Mouse (Mus musculus) gastrocnemius, adult 18-20 months (tissue): ENCODE measurements around the gene Inpp5a. TPM values are rescaled to one million over a fixed set of nuclear protein-coding genes. Genes with fewer than 3 reads are reported as not detected.

Experiments used
- DNase-seq: peaks from one replicate; pipeline ENCODE4 v3.0.0; 2021; ENCODE audit warnings: low spot score
- total RNA-seq, 2 experiments: library from RNA; stranded (reverse); gene quantifications; 2 replicates each; pipeline ENCODE4 v1.2.3; 2021

The Inpp5a gene
- total RNA-seq, 2 experiments from 2014 or later = 77.1 to 92.8 TPM

GRCm38 (mm10) chr7:139472865-139473549, 84.1 kb downstream of the Inpp5a start:
- DNase-seq = peak; percentile 90

GRCm38 (mm10) chr7:139475896-139476295, 87.0 kb downstream of the Inpp5a start:
- DNase-seq = peak; percentile 14

- DNase-seq = no peak
Observed at GRCm38 (mm10) chr7:139476700-139477099, 87.8 kb downstream of the Inpp5a start.

- no peak for DNase-seq
Observed at GRCm38 (mm10) chr7:139477748-139478147, 88.8 kb downstream of the Inpp5a start.

GRCm38 (mm10) chr7:139479077-139479476, 90.2 kb downstream of the Inpp5a start:
- DNase-seq = no peak

- DNase-seq = no peak
Observed at GRCm38 (mm10) chr7:139479626-139480025, 90.7 kb downstream of the Inpp5a start.

GRCm38 (mm10) chr7:139484206-139484955, 95.5 kb downstream of the Inpp5a start:
- DNase-seq = peak; percentile 56

- no peak for DNase-seq
Observed at GRCm38 (mm10) chr7:139489721-139490211, 100.9 kb downstream of the Inpp5a start.

GRCm38 (mm10) chr7:139492351-139492750, 103.4 kb downstream of the Inpp5a start:
- DNase-seq = no peak

- no peak for DNase-seq
Observed at GRCm38 (mm10) chr7:139492946-139493345, 104.0 kb downstream of the Inpp5a start.

- peak; percentile 23 for DNase-seq
Observed at GRCm38 (mm10) chr7:139495791-139496190, 106.9 kb downstream of the Inpp5a start.

GRCm38 (mm10) chr7:139498038-139498625, 109.2 kb downstream of the Inpp5a start:
- no peak for DNase-seq

GRCm38 (mm10) chr7:139504064-139504463, 115.2 kb downstream of the Inpp5a start:
- peak; percentile 29 for DNase-seq

- peak; percentile 9 for DNase-seq
Observed at GRCm38 (mm10) chr7:139506677-139507412, 117.9 kb downstream of the Inpp5a start.

- no peak for DNase-seq
Observed at GRCm38 (mm10) chr7:139508938-139509337, 120.0 kb downstream of the Inpp5a start.

- peak; percentile 49 for DNase-seq
Observed at GRCm38 (mm10) chr7:139515959-139516660, 127.2 kb downstream of the Inpp5a start.

GRCm38 (mm10) chr7:139516661-139517016, 127.7 kb downstream of the Inpp5a start:
- DNase-seq = no peak

GRCm38 (mm10) chr7:139518352-139518751, 129.4 kb downstream of the Inpp5a start:
- no peak for DNase-seq

- DNase-seq = no peak
Observed at GRCm38 (mm10) chr7:139528309-139529076, 139.6 kb downstream of the Inpp5a start.

- DNase-seq = no peak
Observed at GRCm38 (mm10) chr7:139529208-139529607, 140.3 kb downstream of the Inpp5a start.
